Mouse (Mus musculus): ENCODE measurements around the gene Ggt7.
"Not testable (repeated sequence)": the region's sequence is repeated elsewhere in the genome, so short reads cannot be mapped to it uniquely, and the experiment has no call there.

Ggt7 gene

DNA sequence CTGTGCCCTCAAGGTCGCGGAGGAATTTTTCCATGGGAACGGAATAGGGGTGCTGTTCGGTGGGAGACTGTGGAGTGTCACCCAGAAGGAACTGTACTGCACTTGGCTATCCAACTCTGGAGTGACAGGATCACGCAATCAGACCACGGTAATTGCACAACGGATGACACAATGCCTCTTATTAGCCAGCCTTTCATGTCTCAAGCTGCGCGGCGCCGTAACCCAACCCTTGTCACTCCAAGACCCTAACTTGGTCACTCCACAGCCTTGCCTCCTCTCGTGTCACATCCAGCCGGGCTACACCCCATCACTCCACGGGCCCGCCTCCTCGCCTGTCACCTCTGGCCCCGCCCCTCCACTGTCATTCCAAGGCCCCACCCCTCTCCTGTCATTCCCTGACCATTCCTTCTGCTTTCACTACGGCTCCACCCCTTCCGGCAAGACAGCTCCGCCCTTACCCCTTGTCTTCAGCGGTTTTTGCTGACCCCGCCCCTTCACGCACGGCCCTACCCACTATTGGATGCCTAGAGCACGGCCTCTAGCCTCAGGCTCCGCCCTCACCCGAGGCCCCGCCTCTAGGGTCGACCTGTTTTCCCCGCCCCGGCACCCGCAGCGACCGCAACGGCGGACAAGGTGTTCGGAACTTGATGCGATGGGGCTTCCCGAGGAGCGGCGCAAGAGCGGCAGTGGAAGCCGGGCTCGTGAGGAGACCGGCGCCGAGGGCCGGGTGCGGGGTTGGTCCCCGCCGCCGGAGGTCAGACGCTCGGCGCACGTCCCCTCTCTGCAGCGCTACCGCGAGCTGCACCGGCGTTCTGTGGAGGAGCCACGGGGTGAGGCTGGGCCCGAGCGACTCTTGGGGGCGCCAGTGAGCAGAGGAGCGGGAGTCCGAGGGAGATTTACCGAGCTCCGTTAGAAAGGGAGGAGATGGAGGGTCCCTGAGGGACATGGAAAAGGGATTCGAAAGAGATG lies at the start of gene Ggt7, which contains the start of gene Acss2:
Gene Ggt7, minus strand, starts transcription at position 783 of the 969 bp plus-strand sequence.
Gene Acss2, plus strand, starts transcription at position 494 of the 969 bp plus-strand sequence.
- peak; percentile 85 to 96 for DNase-seq (ENCODE audit: low spot score in 2 of 2)

DNA sequence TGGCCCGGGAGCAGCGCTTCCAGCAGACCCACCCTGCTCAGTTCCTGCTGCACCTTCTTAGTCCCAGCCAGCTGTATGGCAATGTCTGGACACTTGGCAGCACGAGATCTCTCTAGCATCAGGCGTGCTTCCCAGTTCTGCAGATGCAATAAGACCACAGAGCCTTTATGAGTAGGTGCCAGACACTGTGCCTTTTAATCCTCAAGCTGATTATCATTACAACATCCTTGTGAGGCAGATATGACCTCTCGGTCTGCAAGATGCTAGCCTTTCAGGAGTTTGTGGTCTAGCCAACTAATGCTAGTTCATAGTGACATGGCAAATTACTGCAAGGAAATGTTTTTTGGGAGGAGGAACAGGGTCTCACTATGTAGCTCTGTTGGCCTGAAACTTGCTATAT lies 49.7 kb upstream of the Ggt7 start:
- DNase-seq (ENCODE audit: low spot score in 2 of 2), result no peak

- no peak for DNase-seq (ENCODE audit: low spot score in 2 of 2)
Observed at GRCm38 (mm10) chr2:155562934-155563333, 44.9 kb upstream of the Ggt7 start.

DNA sequence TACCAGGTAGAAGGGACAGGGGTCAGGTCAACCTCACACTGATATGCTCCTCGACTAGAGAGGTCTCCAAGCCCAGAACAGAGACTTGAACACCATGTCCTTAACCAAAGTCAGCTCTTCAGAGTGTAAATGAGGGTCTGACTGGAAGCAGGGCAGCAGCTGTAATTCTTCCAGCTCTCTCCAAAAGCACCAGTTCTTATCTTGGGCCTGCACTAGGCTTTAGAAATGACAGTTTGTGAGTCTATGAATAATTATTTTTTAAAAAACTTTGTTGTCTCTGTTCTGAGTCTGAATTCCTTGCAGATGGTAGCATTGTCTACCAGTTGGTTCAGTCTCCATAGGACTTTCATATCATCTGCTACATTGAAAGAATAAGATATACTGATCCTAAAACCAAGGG lies 44.2 kb upstream of the Ggt7 start:
- no peak for DNase-seq (ENCODE audit: low spot score in 2 of 2)

GRCm38 (mm10) chr2:155554426-155554985 lies 36.5 kb upstream of the Ggt7 start:
- DNase-seq (ENCODE audit: low spot score in 2 of 2), result no peak

GRCm38 (mm10) chr2:155552949-155553354 lies 34.9 kb upstream of the Ggt7 start:
- no peak for DNase-seq (ENCODE audit: low spot score in 2 of 2)

- DNase-seq (ENCODE audit: low spot score in 2 of 2), result no peak
Observed at GRCm38 (mm10) chr2:155552336-155552735, 34.3 kb upstream of the Ggt7 start.

GRCm38 (mm10) chr2:155546955-155547354 lies 28.9 kb upstream of the Ggt7 start:
- DNase-seq (ENCODE audit: low spot score in 2 of 2), result no peak

DNA sequence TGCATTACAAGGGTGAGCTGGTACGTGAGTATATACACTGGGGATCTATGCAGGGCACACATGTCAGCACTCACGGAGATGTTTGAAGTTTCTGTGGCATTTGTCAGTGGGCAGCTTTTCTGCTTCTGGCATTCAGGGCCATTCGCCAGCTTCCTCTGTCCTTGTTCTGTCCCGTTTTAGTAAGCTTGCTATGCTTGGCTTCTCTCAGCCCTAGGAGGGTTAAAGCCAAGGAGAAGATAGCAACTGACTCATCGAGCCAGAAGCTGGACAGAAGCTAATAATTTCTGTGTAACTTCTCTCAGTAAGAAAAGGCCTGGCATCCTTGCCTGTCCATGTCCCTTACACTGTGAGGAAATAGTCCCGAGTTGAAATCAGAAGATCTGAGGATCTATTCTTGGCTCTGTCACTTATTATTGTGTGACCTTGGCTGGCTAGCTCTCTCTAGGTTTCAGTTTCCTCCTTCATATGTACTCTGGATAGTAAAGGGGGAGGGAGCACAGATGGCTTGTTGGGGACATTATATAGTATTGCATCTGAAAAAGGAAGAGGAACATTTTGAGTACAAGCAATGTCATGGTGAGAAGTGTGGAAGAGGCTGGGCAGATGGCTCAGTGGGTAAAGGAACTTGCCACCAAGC lies 22.9 kb upstream of the Ggt7 start:
- no peak for DNase-seq (ENCODE audit: low spot score in 2 of 2)

DNA sequence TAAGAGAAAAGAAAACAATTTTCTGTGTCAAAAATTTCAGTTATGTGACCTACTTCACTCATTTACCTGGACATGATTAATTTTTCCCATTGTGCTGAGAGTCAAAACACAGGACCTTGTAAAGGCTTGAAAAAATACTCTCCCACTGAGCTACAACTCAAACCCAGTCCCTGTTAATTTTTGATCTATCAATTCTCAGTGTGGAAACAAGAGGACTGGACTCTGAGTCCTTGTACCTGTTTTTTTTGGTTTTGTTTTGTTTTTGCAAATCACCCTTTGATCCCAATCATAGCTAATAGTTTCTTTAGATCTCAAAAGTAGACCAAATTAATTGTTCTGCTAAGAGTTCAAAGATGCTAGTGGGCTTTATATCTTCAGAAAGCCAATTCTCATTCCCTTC lies 21.7 kb upstream of the Ggt7 start:
- DNase-seq (ENCODE audit: low spot score in 2 of 2), result no peak

GRCm38 (mm10) chr2:155538463-155539057 lies 20.5 kb upstream of the Ggt7 start:
- not testable (repeated sequence) for DNase-seq (ENCODE audit: low spot score in 2 of 2)

- no peak for DNase-seq (ENCODE audit: low spot score in 2 of 2)
Observed at GRCm38 (mm10) chr2:155537761-155538462, 19.9 kb upstream of the Ggt7 start.

GRCm38 (mm10) chr2:155536292-155536691 lies 18.3 kb upstream of the Ggt7 start:
- DNase-seq (ENCODE audit: low spot score in 2 of 2), result no peak

- DNase-seq (ENCODE audit: low spot score in 2 of 2), result no peak
Observed at GRCm38 (mm10) chr2:155527367-155527766, 9.3 kb upstream of the Ggt7 start.

DNA sequence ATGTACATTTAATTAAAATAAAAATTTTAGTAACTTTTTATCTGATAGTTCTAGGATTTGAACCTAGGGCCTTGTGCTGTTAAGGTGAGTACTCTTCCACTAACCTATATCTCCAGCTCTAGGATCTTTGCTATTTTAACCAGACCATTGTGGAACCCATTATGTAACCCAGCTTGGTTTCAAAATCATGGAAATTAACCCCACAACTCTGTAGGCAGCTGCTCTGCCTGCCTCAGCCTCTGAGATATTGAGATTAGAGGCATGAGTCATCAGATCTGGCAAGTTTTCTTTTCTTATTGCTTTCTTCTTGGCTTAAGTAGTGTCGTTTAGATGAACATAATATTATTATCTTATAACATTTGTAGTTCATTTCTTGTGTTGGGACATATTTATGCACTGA lies 6.3 kb upstream of the Ggt7 start:
- DNase-seq (ENCODE audit: low spot score in 2 of 2), result no peak

DNA sequence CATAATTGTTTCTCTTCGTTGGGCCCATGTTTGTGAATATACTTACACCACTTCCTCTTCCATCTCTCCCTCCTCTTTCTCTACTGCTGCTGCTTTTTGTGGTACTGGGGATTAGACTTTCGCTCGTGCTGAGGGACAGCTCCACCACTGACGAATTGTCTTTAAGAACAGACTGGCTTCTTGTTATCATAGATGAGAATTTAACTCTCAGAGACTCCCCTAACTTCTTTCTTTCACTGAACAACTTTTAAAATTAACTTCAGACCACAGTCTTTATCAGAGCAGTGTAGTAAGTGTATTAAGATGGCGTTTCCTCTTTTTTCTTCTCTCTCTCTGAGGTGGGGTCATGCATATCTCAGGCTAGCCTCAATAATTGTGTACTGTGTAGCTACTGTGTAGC lies 5.7 kb upstream of the Ggt7 start:
- no peak for DNase-seq (ENCODE audit: low spot score in 2 of 2)

- DNase-seq (ENCODE audit: low spot score in 2 of 2), result no peak
Observed at GRCm38 (mm10) chr2:155518531-155519270, 664 bp upstream of the Ggt7 start.

DNA sequence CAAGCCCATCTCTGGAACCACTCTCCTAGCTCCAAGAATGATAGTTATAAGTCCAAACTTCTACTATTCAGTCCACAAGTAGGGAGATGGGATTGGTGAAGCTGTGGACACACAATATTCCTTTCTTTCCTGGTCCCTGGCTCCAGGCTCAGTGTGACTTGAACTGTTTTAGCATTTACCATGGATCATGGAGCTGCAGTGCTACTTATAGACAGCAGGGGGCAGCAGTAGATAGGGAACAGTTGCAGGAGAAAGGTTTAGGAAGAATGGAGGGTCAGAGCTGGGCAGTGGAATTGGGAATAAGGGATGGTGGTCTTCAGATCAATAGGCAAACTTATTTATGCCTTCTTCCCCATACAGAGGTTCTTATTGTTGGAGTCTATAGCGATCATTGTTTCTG lies 2.1 kb downstream of the Ggt7 start:
- DNase-seq (ENCODE audit: low spot score in 2 of 2), result peak in 1 of 2 experiments; percentile 70

DNA sequence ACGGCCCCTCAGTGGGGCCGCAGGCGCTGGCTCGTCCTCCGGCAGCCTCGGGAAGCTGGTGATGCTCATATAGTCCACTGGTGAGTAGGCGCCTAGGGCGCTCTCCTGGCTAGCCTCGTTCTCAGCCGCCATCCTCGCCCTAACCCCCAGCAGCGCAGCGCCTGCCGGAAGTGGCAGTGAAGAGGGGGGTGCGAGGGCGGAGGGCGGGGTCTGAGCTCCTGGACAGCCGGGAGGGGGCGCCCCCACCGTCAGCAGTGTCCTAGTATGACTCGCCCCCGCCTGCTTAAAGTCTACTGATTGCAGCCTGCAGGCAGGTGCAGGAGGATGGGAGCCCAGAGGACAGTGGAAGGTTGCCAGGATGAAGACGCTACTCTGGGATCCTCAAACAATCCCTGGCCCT lies 3.4 kb downstream of the Ggt7 start:
- DNase-seq (ENCODE audit: low spot score in 2 of 2), result peak; percentile 78 to 83

GRCm38 (mm10) chr2:155513543-155513942 lies 4.5 kb downstream of the Ggt7 start:
- DNase-seq (ENCODE audit: low spot score in 2 of 2), result no peak

GRCm38 (mm10) chr2:155512479-155512878 lies 5.6 kb downstream of the Ggt7 start:
- DNase-seq (ENCODE audit: low spot score in 2 of 2), result peak in 1 of 2 experiments; percentile 53
